Mouse (Mus musculus) liver, embryonic 12.5 days (tissue): ENCODE measurements around the gene Gnat1. TPM values are rescaled to one million over a fixed set of nuclear protein-coding genes. Genes with fewer than 3 reads are reported as not detected.

ENCODE experiments used
- ATAC-seq: fragments of 200-750 bp; cut with Nextera tagmentation; 2 replicates; pipeline ENCODE4 v1.8.0; 2017; ENCODE audit warnings: moderate number of reproducible peaks, mild to moderate bottlenecking, moderate library complexity
- H3K27ac ChIP-seq: fragments of 300-500 bp; sonication (generic); 2 replicates; pipeline ENCODE4 v1.5.1; 2016; ENCODE audit warnings: mild to moderate bottlenecking
- H3K27me3 ChIP-seq: fragments of 300-500 bp; sonication (generic); replicated peaks from 2 replicates; pipeline ENCODE4 v1.6.1; 2016; ENCODE audit warnings: mild to moderate bottlenecking, moderate library complexity
- H3K36me3 ChIP-seq: fragments of 300-500 bp; sonication (generic); 2 replicates; pipeline ENCODE4 v1.6.1; 2016; ENCODE audit warnings: mild to moderate bottlenecking, moderate library complexity
- H3K4me1 ChIP-seq: fragments of 300-500 bp; sonication (generic); 2 replicates; pipeline ENCODE4 v1.6.1; 2016
- H3K4me2 ChIP-seq: fragments of 300-500 bp; sonication (generic); 2 replicates; pipeline ENCODE4 v1.6.1; 2016; ENCODE audit warnings: mild to moderate bottlenecking, moderate library complexity
- H3K4me3 ChIP-seq: fragments of 300-500 bp; sonication (generic); 2 replicates; pipeline ENCODE4 v1.5.1; 2016; ENCODE audit warnings: mild to moderate bottlenecking, moderate library complexity
- H3K9ac ChIP-seq: fragments of 300-500 bp; sonication (generic); 2 replicates; pipeline ENCODE4 v1.6.1; 2016; ENCODE audit warnings: mild to moderate bottlenecking, moderate library complexity
- H3K9me3 ChIP-seq: fragments of 300-500 bp; sonication (generic); replicated peaks from 2 replicates; pipeline ENCODE4 v1.6.1; 2016; ENCODE audit warnings: mild to moderate bottlenecking, moderate library complexity
- WGBS: fragments of 180-500 bp; shearing (Covaris S2); methylation state at CpG from one replicate; pipeline ENCODE4 v1.1.7; 2016; ENCODE audit not compliant: insufficient replicate concordance; 5-methylcytosine and 5-hydroxymethylcytosine counted together
- polyA plus RNA-seq: library from polyadenylated mRNA; unstranded; fragments of >200 nt; fragmentation: Nextera tagmentation; extraction: Ambion mirVana; gene quantifications from 2 replicates; pipeline ENCODE4 v1.2.1, GENCODE M21; 2016

Gene Gnat1
- polyA plus RNA-seq, 1 experiment from 2014 or later: 2.4 TPM

DNA sequence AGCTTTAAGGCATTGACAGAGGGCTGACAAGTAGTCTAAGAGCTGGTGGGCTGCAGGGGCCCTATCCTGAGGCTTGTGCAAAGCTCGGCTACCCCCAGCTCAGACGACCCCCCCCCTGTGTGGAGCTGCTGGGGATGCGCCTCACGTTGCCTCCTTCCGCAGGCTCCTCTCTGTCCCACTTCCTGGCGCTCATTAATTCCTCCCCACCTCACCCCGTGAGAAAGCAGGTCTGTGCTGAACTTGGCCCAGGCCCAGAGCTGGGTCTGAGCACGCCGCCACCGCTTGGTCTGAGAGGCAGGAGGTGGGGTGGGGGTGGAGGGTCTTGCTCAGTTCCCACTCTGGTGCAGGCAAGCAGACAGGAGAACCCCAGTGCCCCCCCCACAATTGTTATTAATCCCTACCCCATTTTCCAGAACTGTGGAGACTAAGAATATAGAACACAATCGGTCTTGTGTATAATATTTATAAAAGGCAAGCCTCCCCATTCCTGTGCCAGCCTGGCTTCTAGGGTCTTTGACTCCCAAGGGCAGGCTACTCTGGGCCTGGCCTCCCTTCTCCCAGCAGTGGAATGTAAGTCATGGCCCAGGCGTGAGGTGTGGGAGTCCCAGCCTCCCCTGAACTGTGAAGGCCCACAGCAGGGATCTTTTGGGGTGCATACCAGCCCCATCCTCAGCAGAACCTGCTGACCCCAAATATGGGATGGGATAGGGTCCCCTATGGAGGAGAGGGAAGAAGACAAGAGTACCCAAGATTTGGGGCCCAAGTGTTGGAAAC, 28.6 kb downstream of the Gnat1 start:
- Histone ChIP-seq H3K9me3 (no peaks in the 10 kb centered on the region), H3K27me3 (peaks cover 27% of the 10 kb centered on the region), H3K4me1 (0 out of 2 replicates have a peak, but pooled peaks cover under 1% of the 10 kb centered on the region), H3K4me3 (no peak overlapping the region), H3K36me3 (no peaks in the 10 kb centered on the region), H3K9ac (no peak overlapping the region), H3K27ac (no peak overlapping the region), H3K4me2 (no peak overlapping the region)
- 56% methylated on average over 12 of the region's 12 CpGs for WGBS
- no peak for ATAC-seq

GRCm38 (mm10) chr9:107650225-107650624, 29.3 kb downstream of the Gnat1 start:
- Histone ChIP-seq H3K4me2 (no peak overlapping the region), H3K4me3 (no peak overlapping the region), H3K9ac (no peak overlapping the region), H3K36me3 (no peaks in the 10 kb centered on the region), H3K27ac (no peak overlapping the region), H3K27me3 (peaks cover 22% of the 10 kb centered on the region), H3K9me3 (no peaks in the 10 kb centered on the region), H3K4me1 (peaks cover 6% of the 10 kb centered on the region)
- WGBS: 67% methylated on average over 7 of the region's 7 CpGs
- ATAC-seq: no peak

GRCm38 (mm10) chr9:107648767-107649166, 30.7 kb downstream of the Gnat1 start:
- H3K4me1 ChIP-seq: peaks cover 19% of the 10 kb centered on the region
- peaks cover 23% of the 10 kb centered on the region; the same call in 1 of the 2 replicates for H3K27me3 ChIP-seq
- H3K9ac ChIP-seq: no peak overlapping the region
- no peak overlapping the region for H3K27ac ChIP-seq
- no peaks in the 10 kb centered on the region for H3K9me3 ChIP-seq
- no peak for ATAC-seq
- 55% methylated on average over 3 of the region's 3 CpGs for WGBS
- no peak overlapping the region for H3K4me2 ChIP-seq
- H3K4me3 ChIP-seq: no peak overlapping the region
- H3K36me3 ChIP-seq: no peaks in the 10 kb centered on the region

GRCm38 (mm10) chr9:107646975-107647374, 32.5 kb downstream of the Gnat1 start:
- no peak for ATAC-seq
- no peaks in the 10 kb centered on the region for H3K9me3 ChIP-seq
- H3K36me3 ChIP-seq: no peaks in the 10 kb centered on the region
- WGBS: 74% methylated on average over 6 of the region's 6 CpGs
- no peak overlapping the region for H3K27ac ChIP-seq
- H3K27me3 ChIP-seq: peaks cover 23% of the 10 kb centered on the region; the same call in 1 of the 2 replicates
- peaks cover 27% of the 10 kb centered on the region for H3K4me1 ChIP-seq
- no peak overlapping the region for H3K4me2 ChIP-seq
- H3K9ac ChIP-seq: no peak overlapping the region
- no peak overlapping the region for H3K4me3 ChIP-seq

GRCm38 (mm10) chr9:107645577-107645976, 33.9 kb downstream of the Gnat1 start:
- ATAC-seq: peak; percentile 58; the same call in 1 of the 2 replicates
- WGBS: 12% methylated on average over 5 of the region's 5 CpGs

DNA sequence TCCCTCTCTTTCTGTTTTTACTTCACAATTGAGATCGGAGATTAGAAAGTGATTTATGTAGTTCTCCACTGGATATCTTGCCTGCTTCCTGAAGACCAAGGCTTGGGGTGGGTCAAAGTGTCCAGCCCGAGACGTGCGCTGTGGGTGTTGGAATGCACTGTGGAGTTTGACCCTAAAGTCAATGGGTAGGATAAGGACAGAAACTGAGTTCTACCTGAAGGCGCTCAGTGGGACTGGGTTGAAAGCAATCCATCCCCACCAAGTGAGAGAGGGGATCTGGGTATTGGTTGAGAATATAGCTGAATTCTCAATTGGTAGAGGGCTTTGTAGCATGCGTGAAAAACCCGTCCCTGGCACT, 34.4 kb downstream of the Gnat1 start:
- Histone ChIP-seq H3K9ac (0 out of 2 replicates have a peak overlapping the region, but pooled peaks have one; percentile 6), H3K4me3 (peak overlapping the region; percentile 65; the same call in 1 of the 2 replicates), H3K27me3 (peaks cover 15% of the 10 kb centered on the region; the same call in 1 of the 2 replicates), H3K36me3 (no peaks in the 10 kb centered on the region), H3K9me3 (no peaks in the 10 kb centered on the region), H3K4me1 (peaks cover 37% of the 10 kb centered on the region), H3K27ac (no peak overlapping the region), H3K4me2 (peak overlapping the region; percentile 78)
- WGBS: 36% methylated on average over 7 of the region's 7 CpGs
- ATAC-seq: no peak

More at GRCm38 (mm10) chr9:107645577-107645976, 33.9 kb downstream of the Gnat1 start:
- H3K4me2 ChIP-seq: peak overlapping the region; percentile 78; the same call in 1 of the 2 replicates
- H3K4me3 ChIP-seq: no peak overlapping the region
- H3K27ac ChIP-seq: no peak overlapping the region
- no peak overlapping the region for H3K9ac ChIP-seq
- peaks cover 33% of the 10 kb centered on the region for H3K4me1 ChIP-seq
- H3K36me3 ChIP-seq: no peaks in the 10 kb centered on the region
- H3K27me3 ChIP-seq: peaks cover 20% of the 10 kb centered on the region; the same call in 1 of the 2 replicates
- no peaks in the 10 kb centered on the region for H3K9me3 ChIP-seq

GRCm38 (mm10) chr9:107644495-107645152, 34.9 kb downstream of the Gnat1 start:
- peak; percentile 84 for ATAC-seq
- H3K36me3 ChIP-seq: no peaks in the 10 kb centered on the region
- peaks cover 38% of the 10 kb centered on the region for H3K4me1 ChIP-seq
- H3K9ac ChIP-seq: peak overlapping the region; percentile 70
- H3K9me3 ChIP-seq: no peaks in the 10 kb centered on the region
- 4% methylated on average over 35 of the region's 35 CpGs for WGBS
- peak overlapping the region; percentile 65 for H3K4me3 ChIP-seq
- H3K27ac ChIP-seq: peak overlapping the region; percentile 72
- peak overlapping the region; percentile 78 for H3K4me2 ChIP-seq
- 0 out of 2 replicates have a peak, but pooled peaks cover 10% of the 10 kb centered on the region for H3K27me3 ChIP-seq

DNA sequence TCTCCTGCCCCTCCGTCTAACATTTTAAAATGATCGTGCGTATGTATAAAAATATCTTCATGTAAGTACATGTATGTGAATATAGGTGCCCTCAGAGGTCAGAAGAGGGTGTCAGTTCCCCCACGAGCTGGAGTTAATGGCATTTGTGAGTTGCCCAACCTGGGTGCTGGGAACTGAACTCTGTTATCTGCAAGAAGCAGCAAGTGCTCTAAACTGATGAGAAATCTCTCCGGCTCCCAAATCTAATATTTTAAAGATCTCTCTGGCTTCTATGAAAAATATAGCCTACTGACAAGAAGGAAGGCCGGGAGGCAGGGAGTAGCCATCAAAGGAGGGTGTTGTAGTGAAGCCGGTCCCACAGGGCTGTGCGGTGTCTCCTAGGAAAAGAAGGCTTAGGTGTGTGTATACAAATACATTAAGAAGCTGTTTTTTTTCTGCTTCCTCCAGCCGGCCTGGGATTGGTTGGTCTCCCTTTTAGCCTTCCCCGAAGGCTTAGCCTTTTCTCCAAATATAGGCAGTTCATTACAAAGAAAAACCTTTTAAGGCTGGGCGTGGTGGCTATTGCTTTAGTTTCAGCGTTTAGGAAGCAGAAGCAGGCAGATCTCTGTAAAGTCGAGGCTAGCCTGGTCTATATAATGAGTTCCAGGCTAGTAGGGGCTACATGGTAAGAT, 35.8 kb downstream of the Gnat1 start:
- H3K9me3 ChIP-seq: no peaks in the 10 kb centered on the region
- H3K27me3 ChIP-seq: 0 out of 2 replicates have a peak, but pooled peaks cover 6% of the 10 kb centered on the region
- H3K9ac ChIP-seq: peak overlapping the region; percentile 70
- peak overlapping the region; percentile 78 for H3K4me2 ChIP-seq
- no peak for ATAC-seq
- peak overlapping the region; percentile 72 for H3K27ac ChIP-seq
- 62% methylated on average over 13 of the region's 13 CpGs for WGBS
- peaks cover 38% of the 10 kb centered on the region for H3K4me1 ChIP-seq
- H3K36me3 ChIP-seq: no peaks in the 10 kb centered on the region
- H3K4me3 ChIP-seq: peak overlapping the region; percentile 65

GRCm38 (mm10) chr9:107641666-107642065, 37.8 kb downstream of the Gnat1 start:
- H3K4me2 ChIP-seq: no peak overlapping the region
- H3K9me3 ChIP-seq: no peaks in the 10 kb centered on the region
- H3K4me3 ChIP-seq: no peak overlapping the region
- H3K9ac ChIP-seq: no peak overlapping the region
- WGBS: 73% methylated on average over 8 of the region's 8 CpGs
- H3K27me3 ChIP-seq: 0 out of 2 replicates have a peak, but pooled peaks cover 6% of the 10 kb centered on the region
- ATAC-seq: no peak
- peaks cover 48% of the 10 kb centered on the region for H3K4me1 ChIP-seq
- no peak overlapping the region for H3K27ac ChIP-seq
- H3K36me3 ChIP-seq: no peaks in the 10 kb centered on the region

GRCm38 (mm10) chr9:107640257-107640772, 39.2 kb downstream of the Gnat1 start:
- H3K36me3 ChIP-seq: no peaks in the 10 kb centered on the region
- H3K4me3 ChIP-seq: no peak overlapping the region
- 0 out of 2 replicates have a peak, but pooled peaks cover 6% of the 10 kb centered on the region for H3K27me3 ChIP-seq
- H3K4me2 ChIP-seq: no peak overlapping the region; the same call in 1 of the 2 replicates
- H3K9me3 ChIP-seq: no peaks in the 10 kb centered on the region
- H3K4me1 ChIP-seq: peaks cover 54% of the 10 kb centered on the region
- 0 out of 2 replicates have a peak overlapping the region, but pooled peaks have one; percentile 5 for H3K27ac ChIP-seq
- no peak overlapping the region for H3K9ac ChIP-seq
- ATAC-seq: no peak
- 17% methylated on average over 8 of the region's 8 CpGs for WGBS

- no peak overlapping the region for H3K4me2 ChIP-seq
Observed at GRCm38 (mm10) chr9:107637070-107637469, 42.4 kb downstream of the Gnat1 start.

More at GRCm38 (mm10) chr9:107637070-107637469, 42.4 kb downstream of the Gnat1 start:
- 61% methylated on average over 7 of the region's 7 CpGs for WGBS
- H3K27me3 ChIP-seq: no peaks in the 10 kb centered on the region
- H3K4me1 ChIP-seq: peaks cover 59% of the 10 kb centered on the region
- 0 out of 2 replicates have a peak, but pooled peaks cover 1% of the 10 kb centered on the region for H3K36me3 ChIP-seq
- no peak overlapping the region for H3K27ac ChIP-seq
- no peak overlapping the region for H3K9ac ChIP-seq
- ATAC-seq: no peak
- H3K4me3 ChIP-seq: no peak overlapping the region
- H3K9me3 ChIP-seq: no peaks in the 10 kb centered on the region
